Mouse (Mus musculus): ENCODE results near the gene Abhd8.
A peak's percentile ranks its signal among the peaks of the same experiment; 100 is the strongest.

Abhd8 gene

GRCm38 (mm10) chr8:71478943-71479342, 15.5 kb upstream of the Abhd8 start:
- no peak for DNase-seq (ENCODE audit: low spot score in 2 of 2)

DNA sequence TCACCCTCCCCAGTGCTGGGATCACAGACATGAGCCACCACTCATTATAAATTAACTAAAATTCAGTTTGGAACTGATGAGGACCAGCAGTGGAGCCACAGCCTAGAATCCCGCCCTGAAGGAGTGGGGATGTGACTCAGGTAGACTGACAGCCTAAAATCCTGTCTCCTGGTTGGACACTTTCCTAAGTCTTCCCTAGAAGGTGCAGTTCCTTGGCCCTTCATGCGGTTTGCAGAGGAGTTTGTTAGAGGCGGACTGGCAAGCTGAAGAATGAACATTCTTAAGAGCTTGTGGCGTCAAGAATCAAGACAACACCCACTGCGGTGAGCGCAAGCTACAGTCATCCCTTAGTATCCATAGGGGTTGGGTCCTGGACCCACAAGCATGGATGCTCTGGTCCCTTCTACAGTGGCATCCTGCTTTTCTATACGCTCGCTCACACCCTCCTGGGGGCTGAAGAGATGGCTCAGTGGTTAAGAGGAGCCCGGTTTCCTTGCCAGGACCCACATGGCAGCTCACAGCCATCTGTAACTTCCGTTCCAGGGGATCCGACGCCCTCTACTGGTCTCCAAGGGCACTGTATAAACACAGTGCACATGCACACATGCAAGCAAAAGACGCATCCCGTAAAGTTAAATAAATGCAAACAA, 13.9 kb upstream of the Abhd8 start:
- DNase-seq (ENCODE audit: low spot score in 2 of 2) = no peak

GRCm38 (mm10) chr8:71476099-71476940, 12.9 kb upstream of the Abhd8 start:
- DNase-seq (ENCODE audit: low spot score in 2 of 2) = peak; percentile 71 to 78

DNA sequence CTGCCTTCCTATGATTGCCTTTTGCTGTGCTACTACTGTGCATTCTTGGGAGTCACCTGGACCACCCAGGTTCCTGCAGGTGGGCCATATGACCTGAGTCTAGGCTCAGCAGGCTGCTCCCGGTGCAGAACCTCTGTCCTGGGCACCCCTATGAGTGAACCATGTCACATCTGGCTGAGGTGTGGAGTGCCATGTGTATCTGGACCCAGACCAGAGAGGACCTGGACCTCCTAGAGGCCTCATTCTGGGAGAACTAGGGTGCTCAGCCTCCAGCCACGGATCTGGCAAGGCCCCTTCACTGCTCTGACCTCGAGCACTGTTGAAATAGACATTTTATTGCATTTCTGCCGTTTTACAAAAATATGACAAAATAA, 12.2 kb upstream of the Abhd8 start:
- DNase-seq (ENCODE audit: low spot score in 2 of 2) = no peak

DNA sequence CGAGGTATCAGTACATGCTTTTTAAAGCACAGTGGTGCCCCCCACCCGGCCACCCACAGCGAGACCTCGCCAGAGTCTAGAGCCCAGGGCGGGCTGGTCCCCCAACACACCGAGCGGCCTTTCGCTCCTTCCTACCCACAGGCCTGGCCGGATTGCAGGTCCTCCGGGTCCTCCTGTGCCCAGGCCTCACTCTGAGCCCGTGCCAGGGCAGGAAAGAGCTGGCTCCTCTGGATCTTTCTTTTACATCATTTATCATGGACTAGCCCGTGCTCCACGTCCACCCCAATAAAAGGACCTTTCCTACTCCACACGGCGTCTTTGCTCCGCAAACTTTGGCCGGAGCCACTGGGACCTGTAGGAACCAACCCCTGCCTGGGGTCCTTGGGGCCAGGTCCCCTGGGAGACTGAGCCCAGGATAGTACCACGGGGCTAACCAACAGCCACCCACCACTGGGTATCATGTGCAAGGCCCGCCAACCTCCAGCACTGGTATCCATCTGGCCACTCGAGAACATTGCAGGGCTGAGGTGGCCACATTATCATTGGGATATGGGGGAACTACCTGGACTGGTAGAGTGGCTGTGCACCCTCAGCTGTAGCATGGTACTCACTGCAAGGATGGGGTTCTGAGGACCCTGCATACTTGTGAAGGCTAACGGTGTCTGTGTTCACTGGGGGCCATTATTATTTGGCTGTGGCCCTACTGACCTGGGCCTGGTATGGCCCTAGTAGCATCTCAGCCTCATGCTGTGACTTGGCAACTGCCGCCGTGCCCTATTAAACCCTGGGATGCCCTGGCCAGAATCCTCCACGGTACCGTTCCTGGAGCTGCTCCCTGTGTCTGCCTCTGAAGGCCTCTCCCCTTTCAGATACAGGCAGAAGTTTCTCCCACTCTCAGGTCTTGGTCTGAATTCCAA, 11.6 kb upstream of the Abhd8 start:
- no peak for DNase-seq (ENCODE audit: low spot score in 2 of 2)

GRCm38 (mm10) chr8:71474344-71474743, 10.9 kb upstream of the Abhd8 start:
- DNase-seq (ENCODE audit: low spot score in 2 of 2) = no peak

GRCm38 (mm10) chr8:71472601-71473386, 9.3 kb upstream of the Abhd8 start:
- DNase-seq (ENCODE audit: low spot score in 2 of 2) = no peak

- no peak for DNase-seq (ENCODE audit: low spot score in 2 of 2)
Measured at GRCm38 (mm10) chr8:71471861-71472260, 8.4 kb upstream of the Abhd8 start.

- no peak for DNase-seq (ENCODE audit: low spot score in 2 of 2)
Measured at GRCm38 (mm10) chr8:71470913-71471255, 7.4 kb upstream of the Abhd8 start.

- no peak for DNase-seq (ENCODE audit: low spot score in 2 of 2)
Measured at GRCm38 (mm10) chr8:71470146-71470912, 6.9 kb upstream of the Abhd8 start.

GRCm38 (mm10) chr8:71469411-71469810, 6.0 kb upstream of the Abhd8 start:
- DNase-seq (ENCODE audit: low spot score in 2 of 2) = peak; percentile 56 to 70

DNA sequence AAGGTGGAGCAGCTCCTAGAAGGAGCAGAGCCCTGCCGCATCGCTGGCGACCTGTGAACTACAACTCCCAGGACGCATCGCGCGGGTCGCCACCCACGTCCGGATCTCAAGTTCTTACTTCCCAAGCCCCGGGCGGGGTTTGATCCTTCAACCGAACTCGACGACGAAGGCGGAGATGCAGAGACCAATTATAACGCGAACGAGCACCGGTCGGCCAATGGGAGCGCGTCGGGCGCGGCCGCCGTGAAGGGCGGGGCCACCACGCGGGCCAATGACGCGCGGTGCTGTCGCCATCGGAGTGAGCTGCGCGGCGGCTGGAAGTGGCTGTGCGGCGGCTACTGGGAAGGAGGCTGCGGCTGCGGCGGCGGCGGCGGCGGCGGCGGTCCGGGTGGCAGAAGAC, 5.5 kb upstream of the Abhd8 start, which contains the start of gene Dda1:
Dda1 (plus strand) TSS at position 284 of the 400 bp plus-strand sequence.
- DNase-seq (ENCODE audit: low spot score in 2 of 2) = peak; percentile 98 to 99

GRCm38 (mm10) chr8:71468001-71468400, 4.5 kb upstream of the Abhd8 start:
- DNase-seq (ENCODE audit: low spot score in 2 of 2) = no peak

DNA sequence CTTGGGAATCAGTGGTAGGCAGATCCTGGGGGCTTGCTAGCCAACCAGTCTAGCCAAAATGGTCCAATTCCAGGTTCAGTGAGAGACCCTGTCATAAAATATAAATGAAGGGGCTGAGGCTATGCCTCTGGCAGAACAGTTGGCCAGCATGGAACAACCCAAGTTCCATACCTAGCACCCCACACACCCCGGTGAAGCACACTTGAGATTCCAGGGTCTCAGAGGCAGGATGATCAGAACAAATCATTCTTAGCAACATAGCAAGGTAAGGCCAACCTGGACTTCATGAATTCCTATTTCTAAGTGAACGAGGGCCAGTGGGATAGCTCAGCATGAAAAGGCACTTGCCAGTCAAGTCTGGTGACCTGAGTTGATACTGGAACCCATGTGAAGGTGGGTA, 3.7 kb upstream of the Abhd8 start:
- DNase-seq (ENCODE audit: low spot score in 2 of 2) = no peak

DNA sequence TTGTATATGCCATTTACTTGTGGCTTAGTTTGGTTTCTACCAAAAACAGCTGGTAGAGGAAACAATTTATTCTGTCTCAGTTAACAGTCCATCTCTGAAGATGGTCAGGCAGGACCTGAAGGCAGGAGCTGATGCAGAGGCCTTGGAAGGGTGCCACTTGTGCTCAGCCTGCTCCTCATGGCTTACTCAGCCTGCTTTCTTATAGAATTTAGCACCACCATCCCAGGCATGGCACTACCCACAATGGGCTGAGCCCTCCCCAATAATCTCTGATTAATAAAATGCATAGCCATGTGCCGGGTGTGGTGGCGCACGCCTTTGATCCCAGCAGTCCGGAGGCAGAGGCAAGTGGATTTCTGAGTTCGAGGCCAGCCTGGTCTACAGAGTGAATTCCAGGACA, 2.7 kb upstream of the Abhd8 start:
- no peak for DNase-seq (ENCODE audit: low spot score in 2 of 2)

DNA sequence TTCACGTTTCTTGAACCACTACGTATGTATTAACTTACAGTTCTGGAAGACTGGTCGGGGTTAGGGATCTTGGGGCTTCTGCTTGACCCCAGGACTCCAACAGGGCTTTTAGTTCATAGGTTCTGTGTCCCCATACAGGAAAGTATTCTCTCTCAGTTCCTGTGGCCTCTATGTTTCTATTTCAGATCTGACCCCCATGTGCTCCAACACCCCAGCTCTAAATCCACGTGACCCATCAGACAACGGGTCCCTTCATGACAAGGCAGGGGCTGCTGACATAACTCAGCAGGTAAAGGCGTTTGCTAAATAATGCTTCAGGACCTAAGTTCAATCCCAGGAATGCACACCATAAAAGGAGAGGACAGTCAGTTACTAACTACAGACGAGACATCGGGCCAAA, 2.3 kb upstream of the Abhd8 start:
- DNase-seq (ENCODE audit: low spot score in 2 of 2) = no peak

DNA sequence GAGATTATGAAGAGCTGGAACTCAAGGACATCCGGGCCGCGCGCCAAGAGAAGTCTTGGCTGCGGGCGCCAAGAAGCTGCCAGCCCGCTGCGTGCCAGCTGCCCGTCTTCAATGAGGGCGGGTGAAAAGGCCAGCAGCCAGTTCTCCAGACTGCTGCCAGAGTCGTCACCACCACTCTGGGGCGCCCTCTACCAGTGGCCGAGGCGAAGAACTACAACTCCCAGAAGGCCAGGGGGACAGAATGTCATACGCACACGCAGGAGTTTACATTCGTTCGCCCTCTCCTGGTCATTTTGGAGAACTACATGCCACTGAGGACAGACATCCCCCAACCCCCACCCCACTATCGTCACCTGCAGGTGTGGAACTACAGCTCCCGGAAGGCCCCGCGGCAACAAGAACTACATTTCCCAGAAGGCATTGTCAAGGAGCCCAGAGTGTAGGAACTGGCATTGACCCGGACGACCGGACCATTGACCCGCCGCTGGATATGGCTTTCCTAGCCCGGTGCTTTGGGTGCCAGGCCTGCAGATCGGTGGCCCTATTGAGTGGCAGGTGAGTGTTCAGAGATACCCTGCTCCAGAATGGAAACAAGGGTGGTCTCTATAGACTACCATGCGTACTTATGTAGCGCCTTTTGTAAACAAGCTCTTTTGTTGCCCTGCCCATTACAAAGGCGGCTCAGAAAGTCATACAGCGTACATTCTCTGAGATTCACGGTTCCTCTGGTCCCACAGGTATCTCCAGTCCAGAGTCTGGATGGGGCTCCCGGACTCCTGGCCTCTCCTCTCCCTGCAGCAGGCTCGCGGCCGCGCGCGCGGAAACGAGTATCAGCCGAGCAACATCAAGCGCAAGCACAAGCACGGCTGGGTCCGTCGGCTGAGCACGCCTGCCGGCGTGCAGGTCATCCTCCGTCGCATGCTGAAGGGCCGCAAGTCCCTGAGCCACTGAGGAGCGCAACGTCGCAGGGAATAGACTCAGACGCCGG, 1.4 kb upstream of the Abhd8 start, which contains the start of gene Mrpl34:
Mrpl34 (plus strand) TSS at position 447 of the 988 bp plus-strand sequence.
- DNase-seq (ENCODE audit: low spot score in 2 of 2) = peak; percentile 97 to 99

DNA sequence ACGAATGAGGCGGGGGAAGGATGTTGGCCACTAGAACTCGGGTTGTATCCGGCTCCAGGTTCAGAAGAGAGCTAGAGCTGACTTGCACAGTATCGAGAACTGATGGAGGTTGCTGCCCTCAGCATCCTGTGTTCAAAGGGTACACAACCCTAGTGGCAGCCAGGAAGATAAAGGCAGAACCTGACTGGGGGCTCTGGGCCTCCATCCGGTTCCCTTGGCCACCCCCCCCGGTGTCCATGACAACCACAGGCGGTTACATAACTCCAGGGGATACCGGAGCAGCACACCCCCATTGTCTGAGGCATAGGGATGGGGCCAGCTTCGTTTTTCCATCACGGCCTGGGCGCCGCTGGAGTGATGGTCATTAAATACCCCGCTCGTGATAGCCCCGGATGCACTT, 669 bp downstream of the Abhd8 start:
- no peak for DNase-seq (ENCODE audit: low spot score in 2 of 2)

DNA sequence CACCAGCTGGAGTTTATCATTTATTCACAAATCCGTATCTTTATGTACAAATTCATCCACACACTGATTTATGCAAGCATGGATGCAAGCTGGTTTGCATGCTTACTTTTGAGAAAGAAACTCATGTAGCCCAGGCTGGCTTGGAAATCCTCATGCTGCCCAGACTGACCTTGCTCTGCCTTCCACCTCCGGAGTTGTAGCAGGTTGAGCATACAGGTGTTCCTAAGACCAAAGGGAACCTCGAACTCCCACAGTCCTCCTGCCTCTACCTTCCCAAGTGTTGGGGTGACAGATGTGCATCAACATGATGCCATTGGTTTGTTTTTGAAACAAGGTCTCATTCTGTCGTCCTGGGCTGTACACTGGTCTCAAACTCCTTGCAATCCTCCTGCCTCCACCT, 1.3 kb downstream of the Abhd8 start:
- no peak for DNase-seq (ENCODE audit: low spot score in 2 of 2)

Data from frontal cortex, postnatal 14 days (tissue).